Mouse (Mus musculus): ENCODE results near the gene Atf1. TPM values are rescaled to one million over a fixed set of nuclear protein-coding genes. Genes with fewer than 3 reads are reported as not detected.

Gene Atf1
- polyA plus RNA-seq, 1 experiment: 21.9 TPM

DNA sequence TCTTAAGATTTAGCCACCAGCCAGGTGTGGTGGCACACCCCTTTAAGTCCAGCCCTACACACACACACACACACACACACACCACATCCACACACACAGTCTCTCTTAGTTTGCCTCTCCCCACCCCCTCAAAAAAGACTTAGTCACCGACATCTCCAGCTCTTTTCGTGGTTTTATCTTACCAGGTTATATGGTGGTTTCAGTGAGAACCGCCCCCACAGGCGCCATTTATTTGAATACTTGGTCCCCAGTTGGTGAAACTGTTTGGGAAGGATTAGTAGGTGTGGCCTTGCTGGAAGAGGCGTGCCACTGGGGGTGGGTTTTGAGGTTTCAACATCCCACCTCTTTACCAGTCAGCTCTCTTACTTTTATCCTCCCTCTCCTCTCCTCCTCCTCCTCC is 70.2 kb downstream of the Atf1 start:
- TF ChIP-seq SRF (IDR thresholded peaks at IDR 0.05; ENCODE audit: control insufficient read depth, insufficient read length, low read depth): no peak
- no peak for TF ChIP-seq MYOG (IDR thresholded peaks at IDR 0.05; ENCODE audit: control insufficient read depth in 1 of 3, insufficient read depth in 1 of 3, insufficient read length in 2 of 3, low read depth in 2 of 3)
- no peak for TF ChIP-seq POLR2A (IDR thresholded peaks at IDR 0.05; ENCODE audit: insufficient read length, low read depth)
- TF ChIP-seq POLR2AphosphoS2 (IDR thresholded peaks at IDR 0.05; ENCODE audit: insufficient read length, low read depth): no peak
- TF ChIP-seq USF1 (IDR thresholded peaks at IDR 0.05; ENCODE audit: low read depth): no peak
- no peak for TF ChIP-seq TCF12 (IDR thresholded peaks at IDR 0.05; ENCODE audit: insufficient read depth, poor library complexity, severe bottlenecking)
- TF ChIP-seq TCF3 (IDR thresholded peaks at IDR 0.05; ENCODE audit: insufficient read length, low read depth): no peak
- TF ChIP-seq CEBPB (IDR thresholded peaks at IDR 0.05; ENCODE audit: insufficient read depth, poor library complexity, severe bottlenecking): no peak
- no peak for TF ChIP-seq MAX (IDR thresholded peaks at IDR 0.05; ENCODE audit: low read depth)
- TF ChIP-seq MYOD1 (IDR thresholded peaks at IDR 0.05; ENCODE audit: control insufficient read depth in 1 of 3, insufficient read length in 2 of 3, low read depth in 2 of 3): no peak
- TF ChIP-seq REST (IDR thresholded peaks at IDR 0.05; ENCODE audit: insufficient read depth, insufficient read length): no peak
- no peak for TF ChIP-seq E2F4 (IDR thresholded peaks at IDR 0.05; ENCODE audit: insufficient read depth)
- Histone ChIP-seq H3K79me2 (ENCODE audit: control insufficient read depth, insufficient read depth) (no peaks in the 10 kb centered on the region), H3K4me2 (ENCODE audit: low read depth) (no peak overlapping the region), H3K27me3 (ENCODE audit: control insufficient read depth, insufficient read depth, insufficient read length) (no peaks in the 10 kb centered on the region), H3K36me3 (ENCODE audit: control insufficient read depth, insufficient read depth) (no peaks in the 10 kb centered on the region), H3ac (ENCODE audit: control insufficient read depth, insufficient read length) (no peak overlapping the region), H3K4me3 (no peak overlapping the region)

DNA sequence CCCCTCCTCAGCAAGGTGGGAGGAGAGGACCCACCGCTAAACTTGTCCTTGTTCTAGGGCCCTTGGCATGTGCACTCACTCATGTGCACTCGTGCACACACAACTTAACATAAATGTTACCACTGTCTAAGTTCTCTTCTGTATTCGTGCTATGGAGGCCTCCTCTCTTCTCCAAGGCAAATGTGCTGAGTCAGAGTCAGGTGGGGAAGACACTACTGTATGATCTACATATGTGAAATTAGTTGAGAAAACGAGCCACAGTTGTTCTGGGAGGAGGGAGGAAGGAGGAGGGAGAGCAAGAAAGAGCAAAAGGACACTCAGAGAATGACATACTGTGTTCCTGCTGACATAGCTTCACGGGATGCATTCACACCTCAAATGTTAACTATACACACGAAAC is 72.9 kb downstream of the Atf1 start:
- no peaks in the 10 kb centered on the region for H3K79me2 ChIP-seq (ENCODE audit: control insufficient read depth, insufficient read depth)
- no peak overlapping the region for H3K4me3 ChIP-seq
- H3K4me2 ChIP-seq (ENCODE audit: low read depth): no peak overlapping the region
- TF ChIP-seq TCF12 (IDR thresholded peaks at IDR 0.05; ENCODE audit: insufficient read depth, poor library complexity, severe bottlenecking) (no peak), TCF3 (IDR thresholded peaks at IDR 0.05; ENCODE audit: insufficient read length, low read depth) (no peak), MAX (IDR thresholded peaks at IDR 0.05; ENCODE audit: low read depth) (no peak), E2F4 (IDR thresholded peaks at IDR 0.05; ENCODE audit: insufficient read depth) (no peak), POLR2AphosphoS2 (IDR thresholded peaks at IDR 0.05; ENCODE audit: insufficient read length, low read depth) (no peak), USF1 (IDR thresholded peaks at IDR 0.05; ENCODE audit: low read depth) (no peak), CEBPB (IDR thresholded peaks at IDR 0.05; ENCODE audit: insufficient read depth, poor library complexity, severe bottlenecking) (no peak), POLR2A (IDR thresholded peaks at IDR 0.05; ENCODE audit: insufficient read length, low read depth) (no peak), REST (IDR thresholded peaks at IDR 0.05; ENCODE audit: insufficient read depth, insufficient read length) (no peak), SRF (IDR thresholded peaks at IDR 0.05; ENCODE audit: control insufficient read depth, insufficient read length, low read depth) (no peak), MYOG (IDR thresholded peaks at IDR 0.05; ENCODE audit: control insufficient read depth in 1 of 3, insufficient read depth in 1 of 3, insufficient read length in 2 of 3, low read depth in 2 of 3) (no peak)
- no peaks in the 10 kb centered on the region for H3K27me3 ChIP-seq (ENCODE audit: control insufficient read depth, insufficient read depth, insufficient read length)
- H3K36me3 ChIP-seq (ENCODE audit: control insufficient read depth, insufficient read depth): no peaks in the 10 kb centered on the region
- H3ac ChIP-seq (ENCODE audit: control insufficient read depth, insufficient read length): no peak overlapping the region

DNA sequence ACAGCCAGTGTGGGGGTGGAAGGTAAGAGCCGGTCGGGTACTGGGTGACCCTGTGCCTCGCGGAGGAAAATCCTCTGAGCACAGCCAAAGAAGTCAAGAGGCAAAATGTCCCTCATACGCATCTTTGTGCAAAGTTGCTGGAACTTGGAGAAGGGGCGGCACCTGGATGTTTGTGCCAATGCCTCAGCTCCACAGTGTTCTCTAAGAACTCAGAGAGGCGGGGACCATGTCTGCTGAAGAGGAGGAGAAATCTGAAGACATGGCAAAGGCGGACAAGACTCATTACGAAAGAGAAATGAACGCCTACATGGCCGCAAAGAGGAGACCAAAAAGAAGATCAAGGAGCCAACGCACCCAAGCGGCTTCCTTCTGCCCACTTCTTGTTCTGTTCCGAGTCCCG is 73.9 kb downstream of the Atf1 start:
- H3K79me2 ChIP-seq (ENCODE audit: control insufficient read depth, insufficient read depth): no peaks in the 10 kb centered on the region
- TF ChIP-seq TCF3 (IDR thresholded peaks at IDR 0.05; ENCODE audit: insufficient read length, low read depth): no peak
- no peak for TF ChIP-seq SRF (IDR thresholded peaks at IDR 0.05; ENCODE audit: control insufficient read depth, insufficient read length, low read depth)
- TF ChIP-seq POLR2A (IDR thresholded peaks at IDR 0.05; ENCODE audit: insufficient read length, low read depth): no peak
- TF ChIP-seq TCF12 (IDR thresholded peaks at IDR 0.05; ENCODE audit: insufficient read depth, poor library complexity, severe bottlenecking): no peak
- no peak for TF ChIP-seq MAX (IDR thresholded peaks at IDR 0.05; ENCODE audit: low read depth)
- TF ChIP-seq MYOD1 (IDR thresholded peaks at IDR 0.05; ENCODE audit: control insufficient read depth in 1 of 3, insufficient read length in 2 of 3, low read depth in 2 of 3): no peak
- TF ChIP-seq CEBPB (IDR thresholded peaks at IDR 0.05; ENCODE audit: insufficient read depth, poor library complexity, severe bottlenecking): no peak
- TF ChIP-seq USF1 (IDR thresholded peaks at IDR 0.05; ENCODE audit: low read depth): no peak
- TF ChIP-seq MYOG (IDR thresholded peaks at IDR 0.05; ENCODE audit: control insufficient read depth in 1 of 3, insufficient read depth in 1 of 3, insufficient read length in 2 of 3, low read depth in 2 of 3): no peak
- TF ChIP-seq REST (IDR thresholded peaks at IDR 0.05; ENCODE audit: insufficient read depth, insufficient read length): no peak
- no peaks in the 10 kb centered on the region for H3K27me3 ChIP-seq (ENCODE audit: control insufficient read depth, insufficient read depth, insufficient read length)
- H3ac ChIP-seq (ENCODE audit: control insufficient read depth, insufficient read length): no peak overlapping the region
- no peaks in the 10 kb centered on the region for H3K36me3 ChIP-seq (ENCODE audit: control insufficient read depth, insufficient read depth)
- H3K4me2 ChIP-seq (ENCODE audit: low read depth): no peak overlapping the region
- no peak overlapping the region for H3K4me3 ChIP-seq

DNA sequence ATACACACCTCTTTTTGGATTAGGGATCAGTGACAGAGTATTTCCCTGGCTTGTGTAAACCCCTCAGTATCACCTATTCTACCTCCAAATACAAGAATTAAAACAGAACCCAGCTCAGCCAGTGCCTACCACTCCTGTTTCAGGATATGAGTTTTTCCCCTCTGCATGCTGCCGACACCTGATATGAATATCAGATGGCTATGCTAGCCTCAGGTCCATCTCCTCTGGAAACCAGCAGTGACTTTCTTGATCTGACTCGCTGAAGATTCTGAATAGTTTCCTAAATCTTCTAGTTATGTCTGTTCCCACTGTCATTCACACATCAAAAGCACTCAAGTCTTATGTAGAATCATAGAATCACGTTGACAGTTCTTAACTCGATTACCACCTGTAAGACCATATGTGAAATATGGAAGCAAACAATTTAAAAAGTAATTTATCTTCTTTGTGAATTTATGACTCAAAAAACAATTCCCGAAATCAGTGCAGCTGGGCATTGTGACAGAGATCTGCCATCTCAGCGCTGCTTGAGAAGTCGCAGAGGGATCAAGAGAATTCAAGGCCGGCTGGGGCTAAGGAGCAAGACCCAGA is 75.9 kb downstream of the Atf1 start:
- TF ChIP-seq USF1 (IDR thresholded peaks at IDR 0.05; ENCODE audit: low read depth) (no peak), POLR2AphosphoS2 (IDR thresholded peaks at IDR 0.05; ENCODE audit: insufficient read length, low read depth) (no peak), REST (IDR thresholded peaks at IDR 0.05; ENCODE audit: insufficient read depth, insufficient read length) (no peak), SRF (IDR thresholded peaks at IDR 0.05; ENCODE audit: control insufficient read depth, insufficient read length, low read depth) (no peak), TCF12 (IDR thresholded peaks at IDR 0.05; ENCODE audit: insufficient read depth, poor library complexity, severe bottlenecking) (no peak), MYOG (IDR thresholded peaks at IDR 0.05; ENCODE audit: control insufficient read depth in 1 of 3, insufficient read depth in 1 of 3, insufficient read length in 2 of 3, low read depth in 2 of 3) (no peak), MYOD1 (IDR thresholded peaks at IDR 0.05; ENCODE audit: control insufficient read depth in 1 of 3, insufficient read length in 2 of 3, low read depth in 2 of 3) (no peak), E2F4 (IDR thresholded peaks at IDR 0.05; ENCODE audit: insufficient read depth) (no peak), POLR2A (IDR thresholded peaks at IDR 0.05; ENCODE audit: insufficient read length, low read depth) (no peak), MAX (IDR thresholded peaks at IDR 0.05; ENCODE audit: low read depth) (no peak), CEBPB (IDR thresholded peaks at IDR 0.05; ENCODE audit: insufficient read depth, poor library complexity, severe bottlenecking) (no peak), TCF3 (IDR thresholded peaks at IDR 0.05; ENCODE audit: insufficient read length, low read depth) (no peak)
- H3K79me2 ChIP-seq (ENCODE audit: control insufficient read depth, insufficient read depth): no peaks in the 10 kb centered on the region

More for the DNA sequence above, 75.9 kb downstream of the Atf1 start:
- H3K36me3 ChIP-seq (ENCODE audit: control insufficient read depth, insufficient read depth): no peaks in the 10 kb centered on the region
- H3K27me3 ChIP-seq (ENCODE audit: control insufficient read depth, insufficient read depth, insufficient read length): no peaks in the 10 kb centered on the region
- H3K4me2 ChIP-seq (ENCODE audit: low read depth): peak overlapping the region; percentile 93
- H3ac ChIP-seq (ENCODE audit: control insufficient read depth, insufficient read length): no peak overlapping the region
- peak overlapping the region; percentile 48 for H3K4me3 ChIP-seq

Measured in myocyte (in vitro differentiated cells).